Mouse (Mus musculus) bone marrow, adult 2 months (tissue): ENCODE measurements around the gene Kcnk13.

Experiments used
- CTCF ChIP-seq: fragments of 200-500 bp; IDR thresholded peaks from 2 replicates; pipeline ENCODE4 v1.5.1; 2011; ENCODE audit warnings: low read length, control low read depth; ENCODE audit not compliant: control insufficient read depth, insufficient read depth
- POLR2A ChIP-seq: fragments of 200-500 bp; IDR thresholded peaks from 2 replicates; pipeline ENCODE4 v1.6.1; 2011; ENCODE audit warnings: low read depth, mild to moderate bottlenecking, control low read depth, low read length, borderline replicate concordance; ENCODE audit not compliant: control insufficient read depth

GRCm38 (mm10) chr12:99964301-99965202 lies at the start of gene Kcnk13:
- TF ChIP-seq CTCF = peak; percentile 89
- 0 out of 2 replicates have a peak, but pooled peaks have one; percentile 5 for TF ChIP-seq POLR2A
